Mouse (Mus musculus): ENCODE results near the gene Prss8. TPM values are rescaled to one million over a fixed set of nuclear protein-coding genes. Genes with fewer than 3 reads are reported as not detected.
"Not testable (repeated sequence)": the region's sequence is repeated elsewhere in the genome, so short reads cannot be mapped to it uniquely, and the experiment has no call there.

Prss8 gene
- polyA plus RNA-seq, 1 experiment: 0.26 TPM

DNA sequence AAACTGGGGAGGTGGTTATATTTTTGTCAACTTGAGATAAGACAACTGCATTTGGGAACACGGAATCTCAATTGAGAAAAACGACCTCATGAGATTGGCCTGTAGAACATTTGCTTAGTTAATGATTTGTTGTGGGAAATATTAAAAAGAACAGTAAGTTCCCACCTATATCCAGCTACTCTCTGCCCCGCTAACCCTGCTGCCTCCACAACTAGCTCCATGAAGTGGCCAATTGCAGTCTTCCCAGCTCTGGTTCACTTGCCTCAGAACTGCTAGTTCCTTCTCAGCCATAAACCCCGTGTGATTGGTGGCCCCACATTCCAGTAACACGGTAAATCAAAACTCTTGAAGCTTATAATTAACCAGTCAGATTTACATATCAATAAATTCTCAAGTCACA, 29.5 kb upstream of the Prss8 start:
- Histone ChIP-seq H3K4me1 (ENCODE audit: control insufficient read depth, insufficient read depth, low read length) (no peaks in the 10 kb centered on the region), H3K27me3 (ENCODE audit: control insufficient read depth, insufficient read depth, low read length) (no peaks in the 10 kb centered on the region), H3K4me3 (ENCODE audit: control insufficient read depth, low read depth, low read length) (no peak overlapping the region), H3K27ac (ENCODE audit: control insufficient read depth, insufficient read depth, low read depth, low read length) (no peak overlapping the region), H3K36me3 (ENCODE audit: control insufficient read depth, insufficient read depth, low read length) (no peaks in the 10 kb centered on the region)
- no peak for TF ChIP-seq POLR2A (IDR thresholded peaks at IDR 0.05; ENCODE audit: control insufficient read depth, low read depth, low read length)
- no peak for TF ChIP-seq CTCF (IDR thresholded peaks at IDR 0.05; ENCODE audit: control insufficient read depth, insufficient read depth, insufficient replicate concordance, low read depth, low read length)

DNA sequence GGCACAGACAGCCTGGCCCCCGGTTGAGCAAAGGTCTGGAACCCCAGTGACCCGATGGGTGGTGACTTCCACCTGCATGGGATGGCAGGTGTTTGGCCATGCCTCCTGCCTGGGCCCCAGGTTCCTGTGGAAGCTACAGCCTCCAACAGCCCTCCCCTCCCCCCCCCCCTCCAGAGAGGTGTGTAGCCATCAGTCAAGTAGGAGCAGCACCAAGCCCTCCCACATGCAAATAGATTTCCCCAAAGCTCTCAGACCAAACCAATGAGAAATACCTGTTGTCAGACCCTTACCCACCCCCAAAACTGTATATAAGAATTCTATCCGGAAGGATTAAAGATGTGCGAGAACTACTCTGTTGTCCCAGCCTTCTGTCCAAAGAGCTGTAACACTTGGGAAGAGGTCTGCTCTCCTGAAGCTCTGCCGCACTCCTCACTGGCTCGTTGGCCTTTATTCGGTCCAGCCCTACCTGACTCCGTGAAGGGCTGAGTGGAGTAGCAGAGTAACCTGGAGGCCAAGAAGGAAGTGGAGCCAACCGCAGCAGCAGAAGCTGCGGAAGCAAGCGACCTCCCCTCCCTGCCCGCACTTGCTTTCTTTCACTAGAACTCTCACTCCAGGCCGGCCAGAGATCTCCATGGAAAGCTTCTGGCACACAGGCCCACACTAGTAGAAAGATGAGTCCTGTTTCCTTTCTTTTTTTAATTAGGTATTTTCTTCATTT, 23.1 kb upstream of the Prss8 start:
- H3K27ac ChIP-seq (ENCODE audit: control insufficient read depth, insufficient read depth, low read depth, low read length): no peak overlapping the region
- no peak overlapping the region; the same call in 1 of the 2 replicates for H3K4me3 ChIP-seq (ENCODE audit: control insufficient read depth, low read depth, low read length)
- no peaks in the 10 kb centered on the region for H3K27me3 ChIP-seq (ENCODE audit: control insufficient read depth, insufficient read depth, low read length)
- H3K36me3 ChIP-seq (ENCODE audit: control insufficient read depth, insufficient read depth, low read length): no peaks in the 10 kb centered on the region
- no peak for TF ChIP-seq POLR2A (IDR thresholded peaks at IDR 0.05; ENCODE audit: control insufficient read depth, low read depth, low read length)
- TF ChIP-seq CTCF (IDR thresholded peaks at IDR 0.05; ENCODE audit: control insufficient read depth, insufficient read depth, insufficient replicate concordance, low read depth, low read length): no peak
- 0 out of 2 replicates have a peak, but pooled peaks cover 2% of the 10 kb centered on the region for H3K4me1 ChIP-seq (ENCODE audit: control insufficient read depth, insufficient read depth, low read length)

DNA sequence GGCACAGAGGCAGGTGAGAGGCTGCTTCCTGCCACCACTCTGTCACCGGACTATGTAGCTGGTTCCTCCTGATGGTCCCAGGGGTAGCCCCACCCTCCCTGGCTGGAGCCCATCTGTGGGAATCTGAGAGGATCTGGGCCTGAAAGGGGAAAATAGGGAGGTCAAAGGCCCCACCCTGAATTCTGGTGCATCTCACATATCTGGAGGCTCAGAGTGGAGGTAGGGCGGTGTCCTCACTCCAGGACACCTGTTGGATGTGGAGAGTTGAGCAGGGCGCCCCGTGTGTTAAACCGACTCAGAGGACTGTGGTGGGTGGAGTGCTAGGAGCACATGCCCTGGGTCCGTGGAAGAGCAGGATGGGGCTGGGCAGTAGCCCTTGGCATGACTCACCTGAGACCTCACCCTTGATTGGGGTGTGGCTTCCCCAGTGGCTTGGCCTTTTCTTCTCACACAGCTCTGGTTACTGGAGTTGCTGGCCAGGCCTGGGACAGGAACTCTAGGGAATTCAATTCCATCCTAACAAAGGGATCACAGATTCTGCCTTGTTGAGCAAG, 16.6 kb upstream of the Prss8 start, which contains the start of gene Prss36:
Gene Prss36, minus strand, starts transcription at position 256 of the 554 bp plus-strand sequence.
- Histone ChIP-seq H3K27ac (ENCODE audit: control insufficient read depth, insufficient read depth, low read depth, low read length) (no peak within 1 kb of the TSS), H3K27me3 (ENCODE audit: control insufficient read depth, insufficient read depth, low read length) (no peaks in the 10 kb centered on the region), H3K4me1 (ENCODE audit: control insufficient read depth, insufficient read depth, low read length) (peaks cover 9% of the 10 kb centered on the region), H3K36me3 (ENCODE audit: control insufficient read depth, insufficient read depth, low read length) (no peaks in the 10 kb centered on the region), H3K4me3 (ENCODE audit: control insufficient read depth, low read depth, low read length) (no peak within 1 kb of the TSS)
- TF ChIP-seq POLR2A (IDR thresholded peaks at IDR 0.05; ENCODE audit: control insufficient read depth, low read depth, low read length) (no peak), CTCF (IDR thresholded peaks at IDR 0.05; ENCODE audit: control insufficient read depth, insufficient read depth, insufficient replicate concordance, low read depth, low read length) (no peak)

DNA sequence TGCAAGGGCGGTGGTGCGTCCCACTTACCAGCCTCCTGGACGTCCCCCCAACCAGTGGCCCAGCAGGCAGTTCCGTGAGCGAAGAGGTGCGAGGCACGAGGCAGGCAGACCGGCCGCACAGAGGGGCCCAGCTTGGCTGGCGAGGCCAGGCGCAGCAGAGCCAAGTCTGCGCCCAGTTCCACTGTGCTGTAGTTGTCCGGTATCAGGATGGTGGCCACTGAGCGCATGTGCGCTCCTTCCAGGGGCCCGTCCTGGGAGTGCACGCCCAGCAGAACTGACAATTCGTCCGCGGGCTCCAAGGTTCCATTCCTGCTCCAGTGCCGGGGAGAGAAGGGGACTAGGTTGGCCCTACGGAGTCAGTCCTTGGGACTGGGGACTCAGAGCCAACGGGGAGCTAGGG, 14.7 kb upstream of the Prss8 start:
- peaks cover 9% of the 10 kb centered on the region for H3K4me1 ChIP-seq (ENCODE audit: control insufficient read depth, insufficient read depth, low read length)
- no peak for TF ChIP-seq POLR2A (IDR thresholded peaks at IDR 0.05; ENCODE audit: control insufficient read depth, low read depth, low read length)
- no peak for TF ChIP-seq CTCF (IDR thresholded peaks at IDR 0.05; ENCODE audit: control insufficient read depth, insufficient read depth, insufficient replicate concordance, low read depth, low read length)
- peak overlapping the region; percentile 53 for H3K4me3 ChIP-seq (ENCODE audit: control insufficient read depth, low read depth, low read length)

DNA sequence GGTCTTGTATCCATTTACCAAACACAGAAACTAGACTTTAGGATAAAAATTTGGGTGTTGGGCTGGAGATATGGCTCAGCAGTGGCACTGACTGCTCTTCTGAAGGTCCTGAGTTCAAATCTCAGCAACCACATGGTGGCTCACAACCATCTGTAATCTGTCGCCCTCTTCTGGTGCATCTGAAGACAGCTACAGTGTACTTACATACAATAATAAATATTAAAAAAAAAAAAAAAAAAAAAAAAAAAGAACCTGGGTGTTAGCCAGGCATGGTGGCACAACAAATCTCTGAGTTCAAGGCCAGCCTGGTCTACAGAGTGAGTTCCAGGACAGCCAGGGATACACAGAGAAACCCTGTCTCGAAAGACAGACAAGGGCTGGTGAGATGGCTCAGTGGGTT, 12.2 kb upstream of the Prss8 start:
- H3K4me1 ChIP-seq (ENCODE audit: control insufficient read depth, insufficient read depth, low read length); H3K27ac ChIP-seq (ENCODE audit: control insufficient read depth, insufficient read depth, low read depth, low read length); H3K4me3 ChIP-seq (ENCODE audit: control insufficient read depth, low read depth, low read length); H3K36me3 ChIP-seq (ENCODE audit: control insufficient read depth, insufficient read depth, low read length); H3K27me3 ChIP-seq (ENCODE audit: control insufficient read depth, insufficient read depth, low read length): not testable (repeated sequence)

More for the DNA sequence above, 14.7 kb upstream of the Prss8 start:
- H3K27ac ChIP-seq (ENCODE audit: control insufficient read depth, insufficient read depth, low read depth, low read length): no peak overlapping the region
- no peaks in the 10 kb centered on the region for H3K27me3 ChIP-seq (ENCODE audit: control insufficient read depth, insufficient read depth, low read length)
- no peaks in the 10 kb centered on the region for H3K36me3 ChIP-seq (ENCODE audit: control insufficient read depth, insufficient read depth, low read length)

DNA sequence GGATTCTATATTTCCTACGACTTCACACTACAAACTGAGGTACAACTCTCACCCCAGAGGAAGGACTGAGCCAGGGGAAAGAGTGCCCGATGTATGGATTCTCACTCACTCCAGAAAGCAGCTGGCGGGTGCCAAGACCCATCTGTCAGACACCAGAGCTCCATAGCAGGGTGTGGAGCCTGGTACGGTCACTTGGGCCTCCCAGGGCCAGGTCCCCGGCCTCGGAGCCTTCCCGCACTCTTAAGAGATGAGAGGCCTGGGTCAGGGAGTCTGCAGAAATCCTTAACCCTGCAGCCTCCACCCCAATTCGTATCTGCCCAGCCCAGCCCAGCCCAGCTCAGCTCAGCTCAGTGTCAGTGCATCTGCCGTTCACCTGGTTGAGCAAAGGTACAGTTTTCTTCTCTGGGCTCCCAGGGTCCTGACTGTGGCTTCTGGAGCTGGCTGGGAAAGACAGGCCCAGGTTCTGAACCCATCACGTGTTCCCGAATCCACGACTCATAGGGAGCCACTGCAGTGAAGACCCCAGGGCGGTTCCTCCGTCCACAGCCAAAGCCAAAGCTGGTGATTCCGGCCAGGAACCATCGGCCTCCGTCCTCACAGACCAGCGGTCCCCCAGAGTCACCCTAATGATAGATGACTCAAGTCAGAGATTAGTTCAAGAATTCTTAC, 6.4 kb upstream of the Prss8 start:
- no peaks in the 10 kb centered on the region for H3K27me3 ChIP-seq (ENCODE audit: control insufficient read depth, insufficient read depth, low read length)
- H3K27ac ChIP-seq (ENCODE audit: control insufficient read depth, insufficient read depth, low read depth, low read length): peak overlapping the region; percentile 4; the same call in 1 of the 2 replicates
- peaks cover 12% of the 10 kb centered on the region for H3K4me1 ChIP-seq (ENCODE audit: control insufficient read depth, insufficient read depth, low read length)
- no peak for TF ChIP-seq CTCF (IDR thresholded peaks at IDR 0.05; ENCODE audit: control insufficient read depth, insufficient read depth, insufficient replicate concordance, low read depth, low read length)
- no peak for TF ChIP-seq POLR2A (IDR thresholded peaks at IDR 0.05; ENCODE audit: control insufficient read depth, low read depth, low read length)
- H3K4me3 ChIP-seq (ENCODE audit: control insufficient read depth, low read depth, low read length): peak overlapping the region; percentile 86
- no peaks in the 10 kb centered on the region for H3K36me3 ChIP-seq (ENCODE audit: control insufficient read depth, insufficient read depth, low read length)

DNA sequence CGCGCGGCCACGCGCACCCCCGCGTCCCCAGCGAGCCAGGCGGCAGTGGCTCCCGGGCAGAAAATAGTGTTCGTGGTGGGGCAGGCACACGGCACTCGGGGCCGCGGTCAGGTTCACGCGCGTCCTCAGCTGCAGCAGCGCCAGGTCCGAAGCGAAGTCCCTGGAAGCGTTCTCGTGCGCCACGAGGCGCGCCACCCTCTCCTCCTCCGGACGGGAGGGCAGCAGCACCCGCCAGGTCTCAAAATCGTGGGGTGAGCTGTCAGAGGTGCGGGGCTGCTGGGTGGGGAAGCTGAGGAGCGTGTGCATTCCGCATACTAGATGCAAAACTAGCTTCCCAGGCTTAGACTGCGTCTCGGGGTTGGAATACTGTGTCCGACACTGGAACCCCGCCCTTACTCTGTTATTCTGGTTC, 5.8 kb upstream of the Prss8 start:
- TF ChIP-seq CTCF (IDR thresholded peaks at IDR 0.05; ENCODE audit: control insufficient read depth, insufficient read depth, insufficient replicate concordance, low read depth, low read length): no peak
- no peak for TF ChIP-seq POLR2A (IDR thresholded peaks at IDR 0.05; ENCODE audit: control insufficient read depth, low read depth, low read length)
- Histone ChIP-seq H3K4me3 (ENCODE audit: control insufficient read depth, low read depth, low read length) (peak overlapping the region; percentile 86), H3K27ac (ENCODE audit: control insufficient read depth, insufficient read depth, low read depth, low read length) (peak overlapping the region; percentile 62), H3K27me3 (ENCODE audit: control insufficient read depth, insufficient read depth, low read length) (no peaks in the 10 kb centered on the region), H3K36me3 (ENCODE audit: control insufficient read depth, insufficient read depth, low read length) (no peaks in the 10 kb centered on the region), H3K4me1 (ENCODE audit: control insufficient read depth, insufficient read depth, low read length) (peaks cover 12% of the 10 kb centered on the region)
